Mouse (Mus musculus): ENCODE results near the gene Mesp1. TPM values are rescaled to one million over a fixed set of nuclear protein-coding genes. Genes with fewer than 3 reads are reported as not detected.
A peak's percentile ranks its signal among the peaks of the same experiment; 100 is the strongest.
"Not testable (repeated sequence)": the region's sequence is repeated elsewhere in the genome, so short reads cannot be mapped to it uniquely, and the experiment has no call there.

The Mesp1 gene
- total RNA-seq, 2 experiments from 2014 or later = 1.0 TPM; not detected in 1

- ATAC-seq (replicated peaks; ENCODE audit: low FRiP score, poor library complexity, severe bottlenecking) = no peak
Observed at GRCm38 (mm10) chr7:79798606-79799005, 5.0 kb upstream of the Mesp1 start.

- 0 out of 2 replicates have a peak, but pooled peaks have one; percentile 28 for ATAC-seq (replicated peaks; ENCODE audit: low FRiP score, poor library complexity, severe bottlenecking)
Observed at GRCm38 (mm10) chr7:79792635-79793421, 760 bp downstream of the Mesp1 start.

- not testable (repeated sequence) for ATAC-seq (replicated peaks; ENCODE audit: low FRiP score, poor library complexity, severe bottlenecking)
Observed at GRCm38 (mm10) chr7:79789812-79790211, 3.8 kb downstream of the Mesp1 start.

- peak; percentile 79 for ATAC-seq (replicated peaks; ENCODE audit: low FRiP score, poor library complexity, severe bottlenecking)
Observed at GRCm38 (mm10) chr7:79786295-79786694, 7.3 kb downstream of the Mesp1 start.

DNA sequence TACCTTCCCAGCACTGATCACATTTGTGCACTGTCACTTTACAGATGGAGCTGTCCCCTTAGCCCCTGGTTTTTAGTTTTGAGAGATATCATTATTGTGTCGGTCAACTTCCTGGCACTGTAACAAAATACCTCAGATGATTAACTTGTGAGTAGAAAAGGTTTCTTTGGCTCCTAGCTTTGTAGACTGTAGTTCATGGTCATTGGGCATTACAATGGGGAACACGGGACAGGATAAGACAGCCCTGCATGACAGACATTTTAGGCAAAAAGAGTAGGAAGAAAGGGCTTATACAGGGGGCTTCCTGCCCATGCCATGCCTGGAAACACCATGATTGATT lies 11.1 kb downstream of the Mesp1 start:
- ATAC-seq (replicated peaks; ENCODE audit: low FRiP score, poor library complexity, severe bottlenecking) = no peak

- no peak for ATAC-seq (replicated peaks; ENCODE audit: low FRiP score, poor library complexity, severe bottlenecking)
Observed at GRCm38 (mm10) chr7:79781826-79782515, 11.6 kb downstream of the Mesp1 start.

DNA sequence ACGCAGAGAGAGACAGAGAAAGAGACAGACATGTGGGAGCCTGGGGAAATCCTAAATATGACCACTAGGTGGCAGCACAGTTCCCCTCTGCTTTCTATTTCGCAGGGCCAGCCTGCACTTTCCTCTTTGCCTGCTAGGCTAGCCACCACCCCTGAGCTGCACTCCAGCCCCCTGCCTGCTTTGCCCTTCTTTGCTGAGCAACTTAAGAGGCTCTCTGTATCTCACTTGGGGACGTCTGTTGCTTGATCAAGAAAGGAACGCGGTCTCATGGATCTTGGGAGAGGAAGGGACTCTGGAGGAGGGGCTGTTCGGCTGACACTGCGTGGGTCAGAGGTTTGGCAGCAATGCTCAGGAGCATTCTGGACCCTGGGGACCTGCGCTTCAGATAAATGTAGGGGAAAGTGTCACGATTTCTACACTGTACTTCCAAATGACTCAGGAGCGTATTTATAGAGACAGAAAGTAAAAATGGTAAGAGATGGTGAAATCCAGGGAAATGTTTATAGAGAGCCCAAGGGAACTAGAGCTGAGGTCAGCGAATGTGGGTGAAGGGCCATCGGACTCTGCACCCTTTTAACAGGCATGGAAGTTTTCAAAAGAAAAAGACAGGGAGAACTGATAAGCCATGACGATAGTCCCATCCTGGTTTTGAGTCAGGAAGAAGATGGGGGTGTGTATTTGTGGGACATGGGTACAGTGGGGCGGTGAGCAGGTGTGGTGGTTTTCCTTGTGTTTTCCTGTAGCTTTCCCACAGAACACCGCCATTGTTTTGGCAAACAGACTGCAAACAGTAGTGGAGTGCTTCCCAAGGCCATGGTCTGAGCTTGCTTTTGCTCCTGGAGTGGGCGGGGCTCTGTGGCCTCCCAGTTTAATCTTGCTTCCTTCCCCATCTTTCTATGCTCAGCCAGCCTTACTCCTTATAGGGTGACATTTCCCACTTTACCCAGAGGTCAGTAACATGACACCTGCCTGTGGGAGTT lies 12.7 kb downstream of the Mesp1 start:
- peak; percentile 80 for ATAC-seq (replicated peaks; ENCODE audit: low FRiP score, poor library complexity, severe bottlenecking)

DNA sequence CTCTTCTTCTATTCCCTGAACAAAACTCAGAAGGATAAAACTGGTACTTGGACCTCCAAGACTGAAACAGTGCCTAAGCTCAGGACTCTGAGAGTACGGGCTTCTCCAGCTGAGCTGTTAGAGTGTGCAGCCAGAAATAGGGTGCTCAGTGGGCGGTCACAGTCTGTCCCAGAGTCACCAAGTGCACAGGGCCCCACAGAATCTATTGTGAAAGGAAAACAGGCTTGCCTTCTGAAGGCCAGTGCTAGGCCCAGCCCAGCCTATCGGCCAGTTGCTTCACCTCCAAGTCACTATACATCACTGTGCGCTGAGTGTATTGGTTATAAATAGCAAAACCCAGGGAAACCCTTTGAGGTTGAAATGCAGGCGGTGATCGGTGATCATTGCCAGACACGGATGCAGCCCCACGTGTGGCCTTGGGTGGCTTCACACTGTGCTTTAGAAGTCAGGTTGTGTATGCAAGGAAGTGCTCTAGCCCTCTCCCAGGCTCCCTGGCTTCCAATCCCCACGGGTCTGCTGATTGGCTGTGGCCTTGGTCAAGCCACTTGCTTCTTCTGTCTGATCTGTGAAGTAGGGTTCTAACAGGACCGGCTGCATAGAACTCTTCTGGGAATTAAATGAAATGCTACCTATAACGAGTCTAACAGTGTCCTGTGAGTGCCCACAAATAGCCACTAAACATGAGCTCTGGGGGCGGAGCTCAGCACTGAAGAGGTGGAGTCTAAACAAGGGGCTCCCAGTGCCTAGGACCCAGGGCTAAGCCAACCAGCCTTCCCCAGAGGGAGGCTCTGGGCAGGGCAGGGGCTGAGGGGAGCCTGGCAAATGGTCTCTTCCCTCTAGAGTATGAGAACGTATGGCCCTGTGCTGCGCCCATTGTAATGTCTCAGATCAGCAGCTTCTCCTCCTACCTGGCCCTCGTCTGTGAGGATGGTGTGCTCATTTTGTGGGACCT lies 21.8 kb downstream of the Mesp1 start:
- no peak for ATAC-seq (replicated peaks; ENCODE audit: low FRiP score, poor library complexity, severe bottlenecking)

DNA sequence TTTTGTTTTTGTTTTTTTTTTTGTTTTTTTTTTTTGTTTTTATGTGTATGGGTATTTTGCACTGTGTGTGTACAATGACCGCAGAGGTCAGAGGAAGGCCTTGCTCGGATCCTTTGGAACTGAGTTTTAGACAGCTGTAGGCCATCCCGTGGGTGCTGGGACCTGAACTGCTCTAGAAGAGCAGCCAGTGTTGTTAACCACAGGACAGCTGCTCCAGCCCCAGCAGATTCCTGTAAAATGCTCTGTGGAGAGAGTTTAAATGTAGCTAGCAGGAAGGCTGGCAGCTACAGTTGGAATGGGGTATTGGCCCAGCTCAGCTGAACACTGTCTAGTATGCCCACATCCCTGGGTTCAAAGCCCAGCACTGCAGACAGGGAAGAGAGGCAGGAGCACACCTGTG lies 23.9 kb downstream of the Mesp1 start:
- ATAC-seq (replicated peaks; ENCODE audit: low FRiP score, poor library complexity, severe bottlenecking) = no peak

- no peak for ATAC-seq (replicated peaks; ENCODE audit: low FRiP score, poor library complexity, severe bottlenecking)
Observed at GRCm38 (mm10) chr7:79765991-79766390, 27.6 kb downstream of the Mesp1 start.

- ATAC-seq (replicated peaks; ENCODE audit: low FRiP score, poor library complexity, severe bottlenecking) = no peak; the same call in 1 of the 2 replicates
Observed at GRCm38 (mm10) chr7:79762106-79762505, 31.5 kb downstream of the Mesp1 start.

GRCm38 (mm10) chr7:79761124-79761876 lies 32.3 kb downstream of the Mesp1 start:
- ATAC-seq (replicated peaks; ENCODE audit: low FRiP score, poor library complexity, severe bottlenecking) = no peak

- ATAC-seq (replicated peaks; ENCODE audit: low FRiP score, poor library complexity, severe bottlenecking) = no peak
Observed at GRCm38 (mm10) chr7:79759766-79760165, 33.8 kb downstream of the Mesp1 start.

- ATAC-seq (replicated peaks; ENCODE audit: low FRiP score, poor library complexity, severe bottlenecking) = no peak
Observed at GRCm38 (mm10) chr7:79758176-79758575, 35.4 kb downstream of the Mesp1 start.

DNA sequence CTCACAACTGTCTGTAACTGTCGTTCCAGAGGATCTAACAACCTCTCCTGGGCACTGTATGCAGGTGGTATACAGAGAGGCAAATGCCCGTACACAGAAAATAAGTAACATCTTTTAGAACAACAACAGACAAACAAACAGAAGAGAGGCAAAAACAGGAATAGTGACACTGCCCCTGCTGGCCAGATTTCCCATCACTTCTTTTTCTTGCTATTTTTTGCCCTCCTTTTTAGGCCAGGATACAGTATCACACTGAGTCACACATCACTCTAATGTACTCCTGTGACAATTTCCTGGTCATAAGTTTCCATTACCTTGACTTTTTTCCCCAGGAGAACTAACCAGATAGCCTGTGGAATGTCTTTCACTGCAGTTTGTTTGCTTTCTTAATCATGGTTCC lies 37.3 kb downstream of the Mesp1 start:
- no peak for ATAC-seq (replicated peaks; ENCODE audit: low FRiP score, poor library complexity, severe bottlenecking)

DNA sequence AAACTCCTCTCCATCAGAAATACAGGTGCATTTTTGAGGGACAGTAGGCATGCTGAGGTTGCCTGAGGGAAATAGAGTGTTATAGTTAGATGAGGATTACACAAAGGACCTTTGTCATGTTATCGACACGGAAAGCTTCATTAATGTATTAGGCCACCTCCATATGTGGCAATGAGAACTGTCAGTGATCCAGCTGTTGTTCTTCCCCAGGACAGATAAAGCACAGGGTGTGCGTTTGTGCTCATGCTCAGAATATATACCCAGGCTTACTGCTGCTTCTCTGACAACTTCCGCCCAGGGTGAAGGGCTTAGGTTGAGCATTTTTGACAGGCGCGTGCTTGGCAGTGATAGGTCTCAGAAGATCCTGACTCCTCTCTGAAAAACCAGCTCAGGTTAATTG lies 44.1 kb downstream of the Mesp1 start:
- ATAC-seq (replicated peaks; ENCODE audit: low FRiP score, poor library complexity, severe bottlenecking) = no peak

DNA sequence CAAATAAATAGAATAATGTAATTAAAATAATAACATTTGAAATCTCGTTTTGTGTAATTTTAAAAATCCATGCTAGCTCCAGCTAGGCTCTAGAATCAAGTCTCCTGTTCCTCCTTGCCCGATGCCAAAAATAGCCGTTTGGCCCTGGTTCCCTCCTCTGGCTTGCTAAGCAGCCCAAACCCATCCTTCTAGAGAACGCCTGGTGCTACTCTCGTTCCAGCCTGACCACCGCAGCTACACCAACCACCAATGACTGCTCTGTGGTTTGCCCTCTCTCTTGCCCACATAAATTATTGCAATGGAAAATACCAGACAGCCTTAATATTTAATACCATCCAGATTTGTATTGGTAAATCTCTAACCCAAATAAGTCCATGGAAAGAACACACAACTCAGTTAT lies 45.9 kb downstream of the Mesp1 start:
- no peak for ATAC-seq (replicated peaks; ENCODE audit: low FRiP score, poor library complexity, severe bottlenecking)

DNA sequence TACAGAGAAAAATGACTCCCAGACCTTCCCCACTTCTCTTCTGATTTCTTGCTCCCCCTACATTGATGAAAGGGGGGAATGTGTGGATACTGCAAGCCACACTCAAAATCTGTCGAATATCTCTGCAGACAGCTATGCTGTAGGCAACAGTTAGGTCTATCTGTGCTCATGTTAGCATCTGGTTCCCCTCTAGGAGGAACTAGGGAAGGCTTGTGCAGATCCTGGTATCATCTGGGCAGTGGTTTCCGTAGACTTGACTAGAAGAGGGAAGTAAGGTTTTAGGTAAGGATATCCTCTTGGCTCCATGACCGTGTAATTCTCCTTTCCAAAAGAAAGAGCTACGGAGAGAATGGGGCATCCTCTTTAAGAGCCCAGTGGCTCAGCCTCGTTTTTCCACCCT lies 49.0 kb downstream of the Mesp1 start:
- ATAC-seq (replicated peaks; ENCODE audit: low FRiP score, poor library complexity, severe bottlenecking) = no peak
